Mouse (Mus musculus) heart, adult 11 months (tissue): ENCODE measurements at regions not wholly inside any gene's neighbourhood (a gene's known extent, or its start where the extent isn't known, plus 50 kb on each side); places are given as distances from the start of the nearest gene placed in this dataset.

ENCODE experiments used
- DNase-seq: peaks from one replicate; pipeline ENCODE4 v3.0.0; 2022

- DNase-seq: no peak
Observed at GRCm38 (mm10) chr10:96786903-96787571, 170.2 kb downstream of the Btg1 start.

DNA sequence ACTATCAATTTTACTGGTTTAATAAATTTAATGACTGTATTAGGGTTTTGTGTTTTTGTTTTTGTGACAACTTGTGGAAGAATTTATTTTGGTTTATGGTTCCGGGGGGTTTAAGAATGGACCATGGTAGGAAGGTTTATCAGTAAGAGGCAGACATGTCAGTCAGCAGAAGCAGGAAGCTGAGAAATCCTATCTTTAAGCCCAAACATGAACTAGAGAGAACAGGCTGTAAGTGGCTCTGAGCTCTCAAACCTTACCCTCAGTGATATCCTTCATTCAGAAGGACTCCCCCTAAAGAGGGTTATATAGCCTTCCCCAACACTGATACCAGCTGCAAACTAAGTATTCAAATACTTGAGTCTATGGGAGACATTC is 170.8 kb downstream of the Btg1 start:
- no peak for DNase-seq

DNA sequence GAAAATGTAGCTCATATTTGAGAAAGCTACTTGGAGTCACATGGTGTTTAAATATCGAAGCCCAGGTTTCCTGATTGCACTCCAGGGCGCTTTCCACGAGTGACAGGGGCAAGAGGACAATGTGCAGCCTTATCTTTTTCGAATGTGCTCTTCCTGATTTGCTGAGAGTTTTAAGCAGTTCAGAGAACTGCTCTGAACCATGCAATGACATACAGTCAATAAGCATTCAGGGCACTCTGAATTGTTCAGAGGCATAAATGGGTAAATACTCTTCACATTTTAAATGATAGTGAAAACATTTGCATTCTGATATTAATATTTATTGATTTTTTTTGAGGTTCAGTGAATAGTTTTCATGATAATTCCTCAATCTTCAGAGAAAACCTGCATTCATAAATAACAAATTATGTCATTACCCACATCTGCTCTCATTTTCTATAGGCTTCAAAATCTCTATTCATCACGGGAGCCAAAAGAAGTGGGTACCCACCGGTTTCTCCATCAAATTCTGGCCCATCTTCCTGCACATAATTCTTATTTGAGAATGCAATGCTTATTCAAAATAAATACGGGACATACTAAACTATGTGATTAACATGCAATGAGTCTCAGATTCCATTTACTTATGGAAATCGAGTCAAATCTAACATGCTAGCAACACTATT is 171.7 kb downstream of the Btg1 start:
- no peak for DNase-seq

GRCm38 (mm10) chr10:96797116-96797515 is 180.3 kb downstream of the Btg1 start:
- DNase-seq: no peak

GRCm38 (mm10) chr10:96800801-96801200 is 184.0 kb downstream of the Btg1 start:
- DNase-seq: no peak

DNA sequence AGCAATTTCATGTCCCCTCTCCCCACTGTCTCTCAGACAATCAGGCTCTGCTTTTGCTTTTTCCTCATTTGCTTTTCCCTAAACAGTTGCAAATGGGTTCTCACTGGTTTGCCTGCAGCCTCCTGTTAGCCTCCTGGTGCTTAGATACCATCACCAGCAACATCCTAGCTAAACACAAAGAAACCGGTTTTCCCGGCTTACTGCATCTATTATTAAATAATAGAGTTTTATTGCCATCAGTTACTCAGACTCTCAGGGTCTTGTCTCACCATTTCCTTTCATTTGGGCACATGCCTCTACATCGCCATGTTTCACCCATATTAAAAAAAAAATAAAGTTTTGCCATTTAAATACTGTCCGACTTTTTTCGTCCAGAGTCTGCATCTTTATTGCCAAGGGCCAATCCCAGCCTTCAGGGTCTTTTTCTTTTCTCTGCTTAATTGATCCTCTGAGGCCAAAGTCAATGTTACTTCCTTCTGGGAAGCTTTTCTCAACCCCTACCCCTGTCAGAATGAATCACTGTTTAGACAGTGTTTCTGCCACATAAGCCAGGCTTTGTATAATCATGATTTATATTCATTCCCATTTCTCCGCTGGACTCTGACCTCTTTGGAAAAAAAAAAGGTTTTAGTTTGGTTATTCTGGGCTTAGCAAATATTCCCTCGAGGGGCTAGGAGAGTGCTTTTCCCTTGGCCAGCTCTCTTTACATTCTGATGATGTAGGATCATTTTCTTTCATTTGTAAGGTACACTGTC is 187.4 kb downstream of the Btg1 start:
- DNase-seq: no peak

DNA sequence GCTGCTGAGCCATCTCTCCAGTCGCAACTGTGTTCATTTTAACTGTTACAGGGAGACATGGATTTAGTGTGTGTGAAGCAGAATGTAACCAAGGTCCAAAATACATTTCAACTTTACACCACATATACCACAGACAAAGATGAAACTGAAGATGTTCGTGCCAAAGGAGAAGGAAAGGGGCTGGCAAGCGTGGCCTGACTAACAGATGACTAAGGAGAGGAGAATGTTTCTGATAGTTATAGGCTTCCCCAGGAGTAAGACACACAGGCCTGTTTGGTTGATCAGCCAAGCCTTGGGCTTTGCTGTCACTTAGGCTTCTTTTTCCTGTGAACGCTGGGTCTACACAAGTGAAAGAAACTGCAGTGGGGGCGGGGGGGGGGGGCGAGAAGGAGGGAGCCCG is 189.8 kb downstream of the Btg1 start:
- peak; percentile 43 for DNase-seq

GRCm38 (mm10) chr10:96821852-96822251 is 205.0 kb downstream of the Btg1 start:
- DNase-seq: peak; percentile 57

DNA sequence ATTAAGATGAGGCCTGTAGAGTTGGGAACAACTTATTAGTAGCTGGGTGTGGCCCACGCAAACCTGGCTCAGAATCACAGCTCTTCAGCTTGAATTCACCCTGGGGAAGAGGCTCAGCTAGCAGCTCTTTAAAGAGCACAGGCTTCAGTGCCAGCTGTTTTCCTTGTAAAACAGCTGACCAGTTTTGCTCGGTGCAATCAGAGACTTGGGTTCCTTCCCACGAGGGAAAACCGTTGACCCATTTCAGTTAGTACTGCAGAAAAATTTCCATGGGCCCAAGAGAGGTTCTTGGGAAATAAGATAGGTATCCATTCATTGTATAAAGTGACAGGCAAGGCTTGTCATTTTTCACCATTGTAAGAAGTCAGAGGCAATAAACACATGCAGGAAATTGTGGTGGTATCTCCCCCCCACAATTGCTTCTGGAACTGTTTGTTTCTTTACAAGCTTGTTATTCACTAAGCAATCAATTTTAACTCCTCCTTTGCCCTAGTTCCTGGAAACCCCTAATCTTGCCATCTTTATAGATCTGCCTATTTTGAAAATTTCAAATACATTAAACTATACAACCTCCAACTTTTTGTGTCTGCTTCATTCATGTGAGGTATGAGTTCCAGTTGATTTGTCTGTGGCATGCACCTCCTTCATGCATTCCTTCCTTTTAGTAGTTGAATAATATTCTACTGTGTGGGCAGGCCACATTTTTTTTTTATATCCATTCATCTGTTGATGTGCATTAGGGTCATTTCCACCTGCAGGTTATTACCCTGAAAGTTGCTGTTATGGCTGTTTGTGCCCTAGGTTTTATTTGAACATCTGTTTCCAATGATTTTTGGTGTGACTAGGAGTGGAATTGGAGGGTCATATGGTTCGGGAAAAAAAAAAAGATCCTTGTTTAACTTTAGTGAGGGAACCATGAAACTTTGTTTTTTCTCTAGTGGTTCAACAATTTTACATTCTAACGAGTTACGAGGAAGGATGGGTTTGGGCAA is 205.8 kb downstream of the Btg1 start:
- DNase-seq: peak; percentile 95

DNA sequence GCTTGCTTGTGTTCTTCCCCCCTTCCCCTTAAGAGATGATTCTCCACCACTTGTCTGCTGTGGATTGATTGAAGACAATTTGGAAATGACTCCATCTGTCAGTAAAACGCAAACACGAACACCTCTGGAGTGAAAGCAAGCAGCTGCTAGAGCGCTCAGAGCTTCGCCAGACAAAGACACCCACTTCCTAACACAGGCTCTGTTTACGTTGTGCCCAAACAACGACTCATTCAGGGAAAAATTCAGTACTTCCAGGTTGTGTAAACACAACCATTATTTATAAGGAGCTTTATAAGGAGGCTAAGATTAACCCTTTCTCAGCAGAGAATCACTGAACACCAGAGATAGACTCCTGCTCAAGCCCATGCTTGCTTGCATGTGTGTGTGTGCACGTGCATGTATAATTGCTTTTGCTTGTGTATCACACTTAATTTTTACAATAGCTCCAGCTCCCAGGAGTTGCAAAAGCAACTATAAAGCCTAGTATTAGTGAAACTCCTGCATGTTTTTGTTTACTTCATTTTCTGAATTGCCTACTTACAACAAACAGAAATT is 209.5 kb downstream of the Btg1 start:
- no peak for DNase-seq

DNA sequence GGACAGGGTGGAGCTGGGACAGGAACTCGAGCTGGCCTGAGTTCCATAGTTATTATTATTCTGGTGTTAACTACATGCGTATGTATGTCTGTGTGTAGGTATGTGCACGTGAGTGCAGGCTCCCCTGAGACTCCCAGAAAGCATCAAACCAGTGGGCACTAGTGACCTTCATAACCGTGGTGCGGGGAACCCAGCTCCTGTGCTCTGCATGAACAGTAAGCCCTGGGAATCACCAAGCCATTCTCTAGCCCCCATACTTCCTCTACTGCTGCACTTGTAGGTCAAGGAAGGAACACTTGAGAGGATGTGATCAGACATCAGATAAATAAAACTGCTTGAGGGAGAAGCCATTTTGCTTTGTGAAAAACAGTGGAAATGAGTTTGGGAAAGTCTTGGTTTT is 211.2 kb downstream of the Btg1 start:
- no peak for DNase-seq

DNA sequence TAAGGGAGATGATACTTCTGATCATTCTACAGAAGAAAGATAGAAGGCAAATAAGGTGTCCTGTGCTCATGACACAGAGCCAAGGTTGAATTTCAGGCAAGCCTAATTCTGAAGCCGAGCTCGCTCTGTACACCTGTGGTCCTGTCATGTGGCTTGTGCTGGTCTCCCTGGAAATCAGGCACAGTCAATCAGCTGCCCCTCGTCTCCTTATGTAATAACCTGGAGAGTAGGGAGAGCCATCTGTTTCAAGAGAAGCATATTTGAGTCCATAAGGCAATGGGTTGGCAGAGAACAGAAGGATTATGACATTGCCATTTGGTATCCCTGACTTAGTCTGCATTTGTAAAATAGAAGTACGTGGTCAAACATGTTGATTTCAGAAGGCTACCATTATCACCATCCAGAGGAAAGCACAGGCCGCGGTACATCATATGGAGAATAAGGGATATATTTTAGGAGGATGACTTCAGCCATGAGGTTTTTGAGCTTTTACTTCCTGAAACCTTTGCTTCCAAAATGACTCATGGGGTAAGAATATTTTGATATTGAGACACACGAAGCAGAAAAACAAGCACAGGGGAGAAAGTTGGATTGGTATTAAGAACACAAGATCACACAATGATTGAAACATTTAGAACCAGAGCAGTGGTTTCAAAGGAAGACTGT is 211.9 kb downstream of the Btg1 start:
- peak; percentile 74 for DNase-seq

- no peak for DNase-seq
Observed at GRCm38 (mm10) chr10:96831071-96831470, 214.3 kb downstream of the Btg1 start.

DNA sequence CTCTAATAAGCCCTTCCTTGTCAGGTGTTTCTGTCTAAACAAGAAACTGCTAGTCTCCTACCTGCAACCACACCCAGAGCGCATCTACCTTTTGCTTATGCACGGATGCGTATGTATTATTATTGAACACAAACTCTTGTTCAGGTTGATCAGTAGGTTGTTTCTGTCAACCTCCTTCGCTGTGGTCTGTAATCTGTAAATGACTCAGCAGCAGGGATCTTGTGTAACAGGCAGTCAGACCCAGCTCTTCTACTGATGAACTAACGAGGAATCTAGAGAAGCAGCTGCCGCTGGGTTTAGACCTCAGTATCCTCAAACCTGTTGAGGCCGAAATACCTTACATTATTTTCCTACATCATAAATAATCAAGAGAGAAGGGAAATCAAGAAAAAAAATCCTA is 220.4 kb downstream of the Btg1 start:
- DNase-seq: peak; percentile 35

GRCm38 (mm10) chr10:96841128-96841527 is 224.3 kb downstream of the Btg1 start:
- DNase-seq: no peak

DNA sequence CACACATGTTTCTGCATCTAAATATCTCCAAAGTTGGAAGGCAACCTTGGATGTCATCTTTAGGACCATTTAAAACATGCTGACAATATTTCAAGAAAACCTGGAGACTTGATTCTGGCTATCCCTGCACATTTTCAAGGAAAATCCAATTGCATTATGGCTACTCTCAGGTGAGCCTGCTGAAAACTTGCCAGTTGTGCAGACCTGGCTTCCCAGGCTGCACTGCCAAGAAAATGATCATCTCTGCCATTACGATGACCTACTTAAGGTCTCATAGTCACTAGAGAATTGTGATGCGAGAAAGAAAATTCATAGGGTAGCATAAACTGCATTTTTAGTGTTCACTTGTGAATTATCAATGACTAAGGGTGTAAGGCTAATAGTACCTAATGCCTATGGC is 225.2 kb downstream of the Btg1 start:
- DNase-seq: peak; percentile 37

DNA sequence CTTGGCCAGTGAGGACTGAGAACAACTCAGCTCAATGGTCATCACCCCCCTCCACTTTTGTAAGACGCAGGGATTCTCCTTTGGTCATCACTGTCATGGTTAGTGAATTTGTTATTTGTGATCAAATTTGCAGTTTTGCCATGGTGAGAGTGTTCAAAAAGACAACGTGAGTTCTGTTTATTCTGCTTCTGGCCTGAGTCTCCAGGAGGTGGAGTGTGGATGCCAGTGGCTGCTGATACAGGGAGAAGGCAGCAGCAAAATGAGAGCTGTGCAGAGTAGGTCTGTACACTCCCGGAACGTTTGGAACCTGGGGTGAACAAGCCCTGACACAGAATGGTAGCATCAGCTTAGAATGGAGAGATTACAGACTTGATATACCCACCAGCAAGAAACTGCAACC is 229.1 kb downstream of the Btg1 start:
- DNase-seq: peak; percentile 52

DNA sequence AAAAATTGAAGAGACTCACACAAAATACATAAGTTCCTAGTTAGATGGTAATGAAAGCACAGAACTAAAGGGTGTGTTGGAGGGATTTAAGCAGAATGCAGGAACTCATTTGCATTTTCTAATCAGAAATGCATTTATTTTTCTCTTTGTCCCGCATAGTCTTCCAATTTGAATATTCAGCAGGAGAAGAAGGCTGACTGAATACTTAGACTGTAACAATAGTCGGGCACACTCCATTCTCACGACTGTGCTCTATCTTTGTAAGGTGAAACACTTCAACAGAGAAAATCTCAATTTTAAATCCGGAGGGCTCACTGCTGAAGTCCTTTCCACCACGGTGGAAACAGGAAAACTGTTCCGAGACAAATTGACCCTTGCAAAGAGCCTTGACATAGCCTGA is 230.2 kb downstream of the Btg1 start:
- peak; percentile 58 for DNase-seq

DNA sequence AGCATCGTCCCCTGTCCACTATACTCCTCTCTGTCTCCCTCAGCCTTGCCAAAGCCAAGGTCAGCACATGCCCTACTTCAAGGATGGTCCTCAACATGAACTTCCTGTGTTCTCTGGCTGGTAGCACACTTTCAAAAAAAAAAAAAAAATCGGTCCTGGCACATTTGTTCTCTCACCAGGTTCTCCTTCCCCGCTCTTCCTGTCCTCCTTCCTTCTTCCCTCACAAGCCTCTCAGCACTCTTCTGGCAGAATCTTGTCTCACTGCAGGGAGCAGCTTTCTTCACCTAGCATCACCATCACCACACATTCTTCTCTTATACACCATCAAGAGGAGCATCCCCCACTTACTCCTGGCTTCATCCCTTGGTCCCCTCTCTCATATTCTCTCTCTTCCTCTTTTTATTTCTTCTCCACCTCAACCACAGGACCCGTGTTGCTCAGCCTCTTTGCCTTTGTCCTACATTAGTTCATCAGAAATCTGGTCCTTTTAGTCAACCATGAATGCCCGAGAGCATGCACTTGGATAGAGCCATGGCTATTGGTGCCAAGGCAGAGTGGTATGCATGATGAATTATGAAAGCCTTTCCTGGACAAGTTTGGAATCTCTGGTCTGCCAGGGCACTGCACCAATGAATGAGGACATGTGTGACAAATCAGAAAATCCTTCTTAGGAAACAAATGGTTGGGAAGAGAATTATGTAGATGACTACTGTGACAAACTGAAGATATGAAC is 230.8 kb downstream of the Btg1 start:
- peak; percentile 79 for DNase-seq

DNA sequence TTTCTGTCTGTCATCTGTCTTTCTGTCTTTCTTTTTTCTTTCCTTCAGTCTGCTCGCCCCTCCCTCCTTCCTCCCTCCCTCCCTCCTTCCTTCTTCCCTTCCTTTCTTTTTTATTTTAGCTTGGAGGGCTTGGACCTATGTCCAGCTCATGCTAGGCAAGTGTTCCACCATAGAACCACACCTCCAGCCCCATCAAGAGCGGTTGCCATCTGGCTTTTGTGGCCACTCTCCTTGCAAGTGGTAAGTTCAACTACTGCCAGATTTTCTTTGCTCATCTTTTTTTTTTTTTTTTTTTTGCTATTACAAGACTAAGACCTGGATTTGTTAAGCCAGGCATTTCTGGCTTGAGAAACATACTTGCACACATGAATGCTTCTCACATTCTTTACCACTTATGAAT is 231.7 kb downstream of the Btg1 start:
- DNase-seq: peak; percentile 30

DNA sequence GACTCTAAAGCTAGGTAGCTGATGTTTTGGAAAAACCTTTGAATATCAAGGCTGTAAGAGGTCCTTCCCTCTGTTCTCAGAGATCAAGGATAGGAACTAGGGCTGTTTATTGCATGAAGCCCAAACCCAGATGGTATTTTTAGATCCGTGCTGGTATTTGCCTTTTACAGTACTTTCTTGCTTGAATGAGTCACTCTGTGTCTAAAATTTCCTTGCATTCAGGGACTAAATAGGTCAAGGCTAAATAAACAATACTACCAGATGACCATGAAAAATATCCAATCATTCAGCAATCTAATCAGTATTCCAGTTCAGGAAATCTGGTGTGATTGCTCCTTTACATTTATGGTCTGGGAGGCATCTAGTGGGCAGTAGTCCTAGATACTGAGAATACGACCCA is 243.6 kb downstream of the Btg1 start:
- no peak for DNase-seq
